Mouse (Mus musculus) midbrain, embryonic 13.5 days (tissue): ENCODE results near the gene Hoxc8. TPM values are rescaled to one million over a fixed set of nuclear protein-coding genes. Genes with fewer than 3 reads are reported as not detected.

ENCODE experiments used
- ATAC-seq: fragments of 200-750 bp; cut with Nextera tagmentation; 2 replicates; pipeline ENCODE4 v1.8.0; 2017; ENCODE audit warnings: mild to moderate bottlenecking, moderate TSS enrichment, moderate library complexity
- H3K27ac ChIP-seq: fragments of 300-500 bp; sonication (generic); 2 replicates; pipeline ENCODE4 v1.5.1; 2015; ENCODE audit warnings: inconsistent platforms, mild to moderate bottlenecking, moderate library complexity
- H3K27me3 ChIP-seq: fragments of 300-500 bp; sonication (generic); 2 replicates; pipeline ENCODE4 v1.6.1; 2015; ENCODE audit warnings: mild to moderate bottlenecking, inconsistent platforms
- H3K36me3 ChIP-seq: fragments of 300-500 bp; sonication (generic); 2 replicates; pipeline ENCODE4 v1.6.1; 2015; ENCODE audit warnings: mild to moderate bottlenecking, inconsistent platforms
- H3K4me1 ChIP-seq: fragments of 300-500 bp; sonication (generic); replicated peaks from 2 replicates; pipeline ENCODE4 v1.6.1; 2015; ENCODE audit warnings: inconsistent platforms
- H3K4me2 ChIP-seq: fragments of 300-500 bp; sonication (generic); replicated peaks from 2 replicates; pipeline ENCODE4 v1.6.1; 2015; ENCODE audit warnings: moderate library complexity, mild to moderate bottlenecking, inconsistent platforms
- H3K4me3 ChIP-seq: fragments of 300-500 bp; sonication (generic); replicated peaks from 2 replicates; pipeline ENCODE4 v1.5.1; 2015; ENCODE audit warnings: mild to moderate bottlenecking, inconsistent platforms
- H3K9ac ChIP-seq: fragments of 300-500 bp; sonication (generic); replicated peaks from 2 replicates; pipeline ENCODE4 v1.6.1; 2015; ENCODE audit warnings: mild to moderate bottlenecking, inconsistent platforms
- H3K9me3 ChIP-seq: fragments of 300-500 bp; sonication (generic); 2 replicates; pipeline ENCODE4 v1.6.1; 2016; ENCODE audit warnings: mild to moderate bottlenecking, inconsistent platforms
- WGBS: fragments of 180-500 bp; shearing (Covaris S2); methylation state at CpG from one replicate; pipeline ENCODE4 v1.1.7; 2015; 5-methylcytosine and 5-hydroxymethylcytosine counted together
- polyA plus RNA-seq: library from polyadenylated mRNA; unstranded; fragments of >200 nt; fragmentation: Nextera tagmentation; extraction: Ambion mirVana; gene quantifications from 2 replicates; pipeline ENCODE4 v1.2.1, GENCODE M21; 2015

Gene Hoxc8
- polyA plus RNA-seq, 1 experiment from 2014 or later, result not detected

DNA sequence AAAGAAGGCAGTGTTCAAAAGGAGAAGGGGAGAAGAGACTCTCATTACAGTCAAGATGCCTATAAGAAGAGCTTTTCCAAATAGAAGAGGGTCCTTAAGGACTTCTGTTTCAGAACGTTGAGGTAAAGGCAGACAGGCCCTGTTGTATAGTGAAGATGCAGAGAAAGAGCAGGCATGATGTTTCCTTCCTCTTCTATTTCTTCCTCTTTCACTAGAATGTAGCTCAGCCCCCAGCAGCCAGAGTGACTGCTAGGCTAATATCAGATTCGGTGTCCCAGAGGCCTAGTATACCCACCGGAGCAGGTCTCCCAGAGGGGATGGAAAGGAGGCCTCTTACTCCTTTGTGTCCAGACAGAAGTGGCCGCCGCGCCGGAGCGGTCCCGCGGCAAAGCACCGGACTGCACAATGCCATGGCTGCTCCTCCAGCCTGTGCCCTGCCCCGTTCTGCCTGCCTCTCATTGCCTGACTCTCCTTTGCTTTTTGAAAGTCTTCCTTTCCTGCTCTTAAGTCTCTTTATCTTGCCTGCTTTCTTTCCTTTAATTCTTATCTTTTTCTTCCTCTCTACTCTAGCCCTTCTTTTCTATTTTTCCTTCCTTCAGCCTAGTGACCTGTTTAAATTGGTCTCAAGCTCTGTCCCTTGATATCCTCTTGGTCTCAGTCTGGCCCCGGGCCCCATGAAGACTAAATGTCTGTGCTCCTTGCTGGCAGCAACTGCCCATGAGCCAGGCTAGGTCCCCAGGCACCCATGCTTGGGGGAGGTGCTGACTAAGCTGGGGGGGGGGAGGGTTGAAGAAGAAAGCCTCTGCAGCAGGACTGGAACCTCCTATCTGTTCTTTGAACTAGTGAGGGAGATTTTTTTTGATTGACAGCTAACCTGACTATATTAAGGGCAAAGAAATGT lies 11.5 kb upstream of the Hoxc8 start:
- no peak overlapping the region for H3K9ac ChIP-seq
- no peak overlapping the region for H3K27ac ChIP-seq
- ATAC-seq, result no peak
- peaks cover 100% of the 10 kb centered on the region for H3K27me3 ChIP-seq
- 2% methylated on average over 13 of the region's 13 CpGs for WGBS
- H3K4me1 ChIP-seq, result peaks cover 7% of the 10 kb centered on the region; the same call in 1 of the 2 replicates
- no peak overlapping the region for H3K4me2 ChIP-seq
- H3K9me3 ChIP-seq, result no peaks in the 10 kb centered on the region
- H3K4me3 ChIP-seq, result no peak overlapping the region
- no peaks in the 10 kb centered on the region for H3K36me3 ChIP-seq

DNA sequence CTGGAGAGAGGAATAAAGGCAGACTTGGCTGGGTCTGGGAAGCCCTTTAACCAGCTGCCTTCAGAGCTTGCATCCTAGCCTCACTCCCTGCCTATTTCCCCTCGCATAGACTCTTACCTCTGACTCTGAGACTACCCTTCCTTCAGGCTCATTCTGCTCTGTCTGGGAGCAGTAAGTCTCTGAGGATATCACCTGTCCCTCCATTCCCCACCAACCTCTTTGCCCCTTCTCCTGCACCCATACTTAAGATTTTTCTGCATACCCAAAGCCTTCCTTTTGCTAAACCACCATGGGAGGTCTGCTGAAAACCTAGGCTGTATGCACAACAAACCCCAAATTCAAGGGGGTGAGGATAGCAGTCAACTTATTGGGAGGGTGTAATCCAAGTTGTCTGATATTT lies 10.5 kb upstream of the Hoxc8 start:
- Histone ChIP-seq H3K36me3 (no peaks in the 10 kb centered on the region), H3K9me3 (no peaks in the 10 kb centered on the region), H3K4me3 (no peak overlapping the region), H3K4me1 (peaks cover 7% of the 10 kb centered on the region; the same call in 1 of the 2 replicates), H3K9ac (no peak overlapping the region), H3K4me2 (no peak overlapping the region), H3K27me3 (peaks cover 100% of the 10 kb centered on the region), H3K27ac (no peak overlapping the region)
- no peak for ATAC-seq
- 0% methylated on average over 1 of the region's 1 CpGs for WGBS

DNA sequence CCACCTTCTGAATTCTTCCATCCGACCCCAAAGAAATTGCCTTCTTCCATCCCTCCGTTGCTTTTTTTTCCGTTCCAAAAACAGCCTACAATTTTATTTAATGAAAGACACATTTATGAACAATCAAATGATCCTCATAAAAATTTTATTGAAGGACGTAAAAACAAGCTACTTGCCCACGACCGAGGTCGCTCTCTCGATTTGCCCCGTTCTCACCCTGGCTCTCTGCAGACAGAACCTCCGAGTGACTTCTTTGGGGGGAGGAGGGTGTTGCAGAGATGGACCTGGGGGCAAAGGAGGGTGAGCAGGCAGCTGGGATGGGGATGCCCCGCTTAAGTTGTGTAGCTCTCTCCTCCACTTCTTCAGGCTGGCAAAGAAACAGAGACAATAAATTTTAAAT lies 10.1 kb upstream of the Hoxc8 start:
- Histone ChIP-seq H3K4me2 (no peak overlapping the region), H3K9me3 (no peaks in the 10 kb centered on the region), H3K4me3 (no peak overlapping the region), H3K27ac (no peak overlapping the region), H3K36me3 (no peaks in the 10 kb centered on the region), H3K27me3 (peaks cover 100% of the 10 kb centered on the region), H3K9ac (no peak overlapping the region), H3K4me1 (peaks cover 7% of the 10 kb centered on the region; the same call in 1 of the 2 replicates)
- ATAC-seq, result no peak
- 4% methylated on average over 11 of the region's 11 CpGs for WGBS

DNA sequence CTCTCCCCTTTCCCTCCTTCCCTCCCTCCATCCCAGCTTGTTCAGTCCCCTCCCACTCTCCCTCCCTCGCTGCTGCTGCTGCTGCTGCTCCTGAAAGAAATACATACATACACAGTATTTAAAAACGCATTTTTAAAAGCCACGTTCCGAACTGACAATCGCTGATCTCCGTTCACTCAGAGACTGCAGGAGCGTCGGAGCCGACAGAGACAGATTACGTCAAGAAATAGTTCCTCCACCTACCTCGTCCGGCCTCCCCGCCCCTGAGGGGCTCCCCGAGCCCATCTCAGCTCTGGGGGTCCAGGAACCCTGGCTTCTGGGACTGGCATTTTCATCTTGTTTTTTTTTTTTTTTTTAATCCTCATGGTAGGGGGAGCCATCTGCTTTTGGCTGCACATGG lies 9.5 kb upstream of the Hoxc8 start:
- H3K27me3 ChIP-seq, result peaks cover 100% of the 10 kb centered on the region
- H3K4me1 ChIP-seq, result peaks cover 7% of the 10 kb centered on the region; the same call in 1 of the 2 replicates
- no peaks in the 10 kb centered on the region for H3K9me3 ChIP-seq
- H3K4me2 ChIP-seq, result peak overlapping the region; percentile 45
- WGBS, result under 1% methylated on average over 14 of the region's 14 CpGs
- H3K27ac ChIP-seq, result no peak overlapping the region
- 0 out of 2 replicates have a peak overlapping the region, but pooled peaks have one; percentile 15 for H3K4me3 ChIP-seq
- H3K36me3 ChIP-seq, result no peaks in the 10 kb centered on the region
- no peak overlapping the region for H3K9ac ChIP-seq
- no peak for ATAC-seq

DNA sequence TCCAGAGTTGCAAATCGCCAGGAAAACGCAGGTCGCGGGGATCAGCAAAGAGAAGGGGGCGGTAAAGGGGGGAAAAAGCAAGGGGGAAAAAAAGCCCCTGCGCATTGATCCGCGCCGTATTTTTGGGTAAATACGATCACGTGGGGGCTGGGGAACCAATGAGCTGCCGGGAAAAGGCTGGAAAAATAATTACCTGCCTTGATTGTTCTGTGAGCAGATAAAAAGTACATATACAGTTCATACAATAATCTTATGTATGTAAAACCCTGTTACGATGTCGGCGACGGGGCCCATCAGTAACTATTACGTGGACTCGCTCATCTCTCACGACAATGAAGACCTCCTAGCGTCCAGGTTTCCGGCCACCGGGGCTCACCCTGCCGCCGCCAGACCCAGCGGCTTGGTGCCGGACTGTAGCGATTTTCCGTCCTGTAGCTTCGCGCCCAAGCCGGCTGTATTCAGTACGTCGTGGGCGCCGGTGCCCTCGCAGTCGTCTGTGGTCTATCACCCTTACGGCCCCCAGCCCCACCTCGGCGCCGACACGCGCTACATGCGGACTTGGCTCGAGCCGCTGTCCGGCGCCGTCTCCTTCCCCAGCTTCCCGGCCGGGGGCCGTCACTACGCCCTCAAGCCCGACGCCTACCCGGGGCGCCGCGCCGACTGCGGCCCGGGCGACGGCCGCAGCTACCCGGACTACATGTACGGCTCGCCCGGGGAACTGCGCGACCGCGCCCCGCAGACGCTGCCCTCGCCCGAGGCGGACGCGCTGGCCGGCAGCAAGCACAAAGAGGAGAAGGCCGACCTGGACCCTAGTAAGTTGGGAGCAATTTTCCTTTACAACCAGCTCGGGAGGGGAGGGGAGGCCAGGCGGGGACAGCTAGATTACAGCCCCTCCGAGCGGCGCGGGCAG lies 8.8 kb upstream of the Hoxc8 start:
- no peak overlapping the region for H3K27ac ChIP-seq
- H3K36me3 ChIP-seq, result no peaks in the 10 kb centered on the region
- H3K27me3 ChIP-seq, result peaks cover 100% of the 10 kb centered on the region
- WGBS, result under 1% methylated on average over 87 of the region's 88 CpGs
- ATAC-seq, result no peak
- peaks cover 7% of the 10 kb centered on the region; the same call in 1 of the 2 replicates for H3K4me1 ChIP-seq
- H3K9me3 ChIP-seq, result no peaks in the 10 kb centered on the region
- no peak overlapping the region for H3K9ac ChIP-seq
- peak overlapping the region; percentile 15 for H3K4me3 ChIP-seq
- peak overlapping the region; percentile 45 for H3K4me2 ChIP-seq

DNA sequence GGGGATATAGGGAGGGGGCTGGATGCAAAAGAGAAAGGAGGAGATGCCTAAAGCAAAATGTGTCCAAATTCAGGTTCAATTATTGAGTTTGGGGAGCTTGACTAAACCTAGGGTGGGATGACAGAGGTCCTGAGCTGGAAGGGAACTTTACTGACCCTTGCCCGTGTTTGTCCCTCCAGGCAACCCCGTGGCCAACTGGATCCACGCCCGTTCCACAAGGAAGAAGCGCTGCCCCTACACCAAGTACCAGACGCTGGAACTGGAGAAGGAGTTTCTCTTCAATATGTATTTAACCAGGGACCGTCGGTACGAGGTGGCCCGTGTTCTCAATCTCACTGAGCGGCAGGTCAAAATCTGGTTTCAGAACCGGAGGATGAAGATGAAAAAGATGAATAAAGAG lies 6.7 kb upstream of the Hoxc8 start:
- Histone ChIP-seq H3K9me3 (no peaks in the 10 kb centered on the region), H3K9ac (no peak overlapping the region), H3K27me3 (peaks cover 100% of the 10 kb centered on the region), H3K4me3 (no peak overlapping the region), H3K4me2 (no peak overlapping the region), H3K4me1 (peaks cover 7% of the 10 kb centered on the region; the same call in 1 of the 2 replicates), H3K27ac (no peak overlapping the region), H3K36me3 (no peaks in the 10 kb centered on the region)
- ATAC-seq, result no peak
- WGBS, result 2% methylated on average over 12 of the region's 12 CpGs

DNA sequence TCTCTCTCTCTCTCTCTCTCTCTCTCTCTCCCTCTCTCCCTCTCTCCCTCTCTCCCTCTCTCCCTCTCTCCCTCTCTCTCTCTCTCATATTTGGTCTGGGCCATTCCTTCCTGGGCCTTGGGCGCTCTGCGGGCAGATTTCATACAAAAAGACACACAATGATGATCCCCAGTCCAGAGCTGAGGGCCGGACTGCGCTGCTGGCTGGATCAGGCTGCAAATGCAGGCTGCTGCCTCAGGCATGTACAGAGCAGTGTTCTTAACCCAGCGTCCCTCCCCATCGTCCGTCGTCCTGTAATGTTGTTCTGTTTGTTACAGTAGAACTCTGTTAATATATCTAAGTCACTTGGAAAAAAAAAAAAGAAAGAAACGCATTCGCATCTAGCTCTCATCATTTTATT lies 5.9 kb upstream of the Hoxc8 start:
- WGBS, result 1% methylated on average over 10 of the region's 10 CpGs
- ATAC-seq, result no peak
- peaks cover 100% of the 10 kb centered on the region for H3K27me3 ChIP-seq
- H3K27ac ChIP-seq, result no peak overlapping the region
- H3K4me2 ChIP-seq, result no peak overlapping the region
- no peaks in the 10 kb centered on the region for H3K9me3 ChIP-seq
- H3K4me3 ChIP-seq, result no peak overlapping the region
- no peak overlapping the region for H3K9ac ChIP-seq
- H3K4me1 ChIP-seq, result peaks cover 7% of the 10 kb centered on the region; the same call in 1 of the 2 replicates
- no peaks in the 10 kb centered on the region for H3K36me3 ChIP-seq

DNA sequence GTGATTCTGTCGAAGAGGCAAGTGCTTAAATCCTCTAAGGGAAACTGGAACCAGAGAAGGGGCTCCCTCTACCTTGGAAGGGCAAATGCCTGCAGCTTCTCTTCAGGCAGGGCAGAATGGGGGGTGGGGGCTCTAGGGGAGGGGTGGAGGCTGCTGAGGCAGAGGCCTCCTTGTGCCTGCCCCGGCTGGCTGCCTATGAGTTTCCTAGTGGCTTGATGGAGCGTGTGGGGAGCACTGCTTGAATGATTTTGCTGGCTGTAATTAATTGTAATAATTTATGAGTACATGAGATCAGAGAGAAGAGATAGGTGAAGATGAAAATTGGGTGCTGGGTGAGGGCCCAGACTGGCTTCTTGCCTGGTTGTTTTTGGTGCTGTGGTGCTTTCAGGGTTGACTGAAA lies 5.5 kb upstream of the Hoxc8 start:
- Histone ChIP-seq H3K27me3 (peaks cover 100% of the 10 kb centered on the region), H3K9me3 (no peaks in the 10 kb centered on the region), H3K9ac (no peak overlapping the region), H3K4me1 (peaks cover 7% of the 10 kb centered on the region; the same call in 1 of the 2 replicates), H3K27ac (no peak overlapping the region), H3K4me2 (no peak overlapping the region), H3K4me3 (no peak overlapping the region), H3K36me3 (no peaks in the 10 kb centered on the region)
- ATAC-seq, result no peak
- 6% methylated on average over 3 of the region's 3 CpGs for WGBS

DNA sequence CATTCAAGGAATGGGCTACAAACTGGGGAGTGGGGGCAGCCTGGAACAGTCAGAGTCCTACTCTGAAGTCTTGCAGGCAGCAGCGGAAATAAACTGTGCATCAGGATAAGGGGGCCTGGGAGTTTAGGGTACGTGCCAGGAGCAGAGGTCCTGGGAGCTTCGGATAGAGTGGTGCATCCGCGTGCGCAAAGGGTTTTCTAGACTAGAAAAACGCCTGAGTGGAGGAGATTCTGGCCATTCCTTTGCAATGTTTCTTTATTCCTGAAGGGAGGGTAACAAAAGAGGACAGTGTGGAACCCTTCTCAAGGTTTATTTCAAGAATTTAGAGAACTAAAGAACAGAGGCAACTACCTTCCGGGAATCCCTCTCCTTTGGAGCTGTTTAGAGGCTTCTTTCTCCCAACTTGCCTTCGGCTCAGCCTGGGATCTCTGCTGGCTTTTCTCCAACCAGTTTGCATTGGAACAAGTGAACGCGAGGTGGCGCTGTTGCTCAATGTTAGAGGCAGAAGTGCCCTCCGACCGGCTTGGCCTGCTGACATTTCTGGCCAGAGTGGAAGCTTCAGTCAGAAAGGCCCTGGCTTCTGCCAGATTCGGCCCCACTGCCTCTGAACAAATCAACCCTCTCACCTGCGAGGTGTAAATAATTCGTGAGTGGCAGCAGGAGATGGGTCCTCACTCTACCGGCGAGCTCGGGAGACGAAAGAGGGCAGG lies 3.1 kb upstream of the Hoxc8 start:
- Histone ChIP-seq H3K9ac (no peak overlapping the region), H3K4me2 (no peak overlapping the region), H3K9me3 (no peaks in the 10 kb centered on the region), H3K4me1 (no peaks in the 10 kb centered on the region), H3K36me3 (no peaks in the 10 kb centered on the region), H3K27me3 (peaks cover 99% of the 10 kb centered on the region), H3K4me3 (no peak overlapping the region), H3K27ac (no peak overlapping the region)
- WGBS, result 3% methylated on average over 21 of the region's 21 CpGs
- ATAC-seq, result peak; percentile 53; the same call in 1 of the 2 replicates

DNA sequence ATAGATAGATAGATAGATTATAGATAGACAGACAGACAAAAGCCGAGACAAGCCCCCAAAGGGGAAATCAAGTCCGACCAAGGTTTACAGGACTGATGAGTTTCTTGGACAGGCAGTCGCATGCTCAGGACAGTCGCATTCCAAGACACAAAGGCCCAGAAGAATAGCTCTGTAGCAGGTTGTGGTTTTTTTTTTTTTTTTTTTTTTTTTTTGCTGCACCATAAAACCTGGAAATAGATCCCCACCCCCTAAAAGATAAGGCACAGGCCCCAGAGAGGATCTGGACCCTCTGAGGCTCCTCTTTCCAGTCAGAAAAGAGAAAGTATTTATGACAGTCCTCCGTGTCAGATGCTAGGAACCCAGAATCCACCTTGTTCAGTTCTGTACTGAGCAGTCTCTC lies 2.3 kb upstream of the Hoxc8 start:
- no peaks in the 10 kb centered on the region for H3K36me3 ChIP-seq
- H3K9me3 ChIP-seq, result no peaks in the 10 kb centered on the region
- peaks cover 99% of the 10 kb centered on the region for H3K27me3 ChIP-seq
- 12% methylated on average over 5 of the region's 5 CpGs for WGBS
- no peak overlapping the region for H3K4me3 ChIP-seq
- H3K9ac ChIP-seq, result no peak overlapping the region
- H3K27ac ChIP-seq, result no peak overlapping the region
- no peak overlapping the region for H3K4me2 ChIP-seq
- no peak for ATAC-seq
- H3K4me1 ChIP-seq, result no peaks in the 10 kb centered on the region

DNA sequence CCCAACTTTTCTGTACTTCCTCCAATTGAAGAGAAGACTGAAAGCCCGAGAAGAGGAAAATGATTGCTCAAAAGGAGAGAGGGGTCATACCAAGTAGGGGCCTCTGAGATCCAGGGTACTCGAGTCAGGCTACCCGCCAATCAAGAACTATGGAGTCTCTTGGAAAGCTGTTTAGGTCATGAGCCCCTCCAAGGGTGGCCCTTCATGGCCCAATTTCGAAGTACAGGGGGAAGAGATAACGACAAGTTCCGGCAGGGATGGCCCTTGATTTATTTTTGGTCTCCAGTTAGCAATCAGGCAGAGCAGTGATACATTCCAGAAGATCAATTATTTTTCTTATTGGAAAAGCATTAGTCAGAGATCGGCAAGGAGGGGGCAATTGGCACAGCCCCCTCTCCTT lies 1.4 kb downstream of the Hoxc8 start:
- no peaks in the 10 kb centered on the region for H3K4me1 ChIP-seq
- ATAC-seq, result no peak
- no peak overlapping the region for H3K27ac ChIP-seq
- H3K9me3 ChIP-seq, result no peaks in the 10 kb centered on the region
- no peak overlapping the region for H3K4me3 ChIP-seq
- H3K4me2 ChIP-seq, result no peak overlapping the region
- WGBS, result under 1% methylated on average over 7 of the region's 7 CpGs
- H3K9ac ChIP-seq, result no peak overlapping the region
- peaks cover 98% of the 10 kb centered on the region for H3K27me3 ChIP-seq
- no peaks in the 10 kb centered on the region for H3K36me3 ChIP-seq
